Mouse (Mus musculus) embryonic fibroblast, embryonic 13.5 days (primary cell): ENCODE measurements around the gene Zic2.

Source experiments
- CTCF ChIP-seq: IDR thresholded peaks from 2 replicates; pipeline ENCODE4 v1.5.1; 2011; ENCODE audit warnings: mild to moderate bottlenecking, control low read depth, low read length, moderate library complexity, borderline replicate concordance; ENCODE audit not compliant: insufficient read depth
- POLR2A ChIP-seq: IDR thresholded peaks from 2 replicates; pipeline ENCODE4 v1.6.1; 2011; ENCODE audit warnings: low read depth, mild to moderate bottlenecking, control low read depth, low read length, moderate library complexity

GRCm38 (mm10) chr14:122460226-122460625, 15.0 kb upstream of the Zic2 start:
- TF ChIP-seq CTCF (no peak), POLR2A (no peak)
